Mouse (Mus musculus) hindbrain, embryonic 15.5 days (tissue): ENCODE results near the gene Clpsl2. TPM values are rescaled to one million over a fixed set of nuclear protein-coding genes. Genes with fewer than 3 reads are reported as not detected.

ENCODE experiments used
- ATAC-seq: fragments of 200-750 bp; cut with Nextera tagmentation; 2 replicates; pipeline ENCODE4 v1.8.0; 2017; ENCODE audit warnings: low read depth, moderate number of reproducible peaks, moderate TSS enrichment; ENCODE audit not compliant: low FRiP score
- H3K27ac ChIP-seq: fragments of 300-500 bp; sonication (generic); replicated peaks from 2 replicates; pipeline ENCODE4 v1.5.1; 2015; ENCODE audit warnings: mild to moderate bottlenecking, inconsistent platforms
- H3K27me3 ChIP-seq: fragments of 300-500 bp; sonication (generic); 2 replicates; pipeline ENCODE4 v1.6.1; 2015; ENCODE audit warnings: control low read depth, inconsistent platforms
- H3K36me3 ChIP-seq: fragments of 300-500 bp; sonication (generic); 2 replicates; pipeline ENCODE4 v1.6.1; 2015; ENCODE audit warnings: control low read depth, inconsistent platforms
- H3K4me1 ChIP-seq: fragments of 300-500 bp; sonication (generic); replicated peaks from 2 replicates; pipeline ENCODE4 v1.6.1; 2015; ENCODE audit warnings: control low read depth, inconsistent platforms
- H3K4me2 ChIP-seq: fragments of 300-500 bp; sonication (generic); 2 replicates; pipeline ENCODE4 v1.6.1; 2015; ENCODE audit warnings: moderate library complexity, mild to moderate bottlenecking, inconsistent platforms
- H3K4me3 ChIP-seq: fragments of 300-500 bp; sonication (generic); 2 replicates; pipeline ENCODE4 v1.5.1; 2015; ENCODE audit warnings: mild to moderate bottlenecking, inconsistent platforms
- H3K9ac ChIP-seq: fragments of 300-500 bp; sonication (generic); 2 replicates; pipeline ENCODE4 v1.6.1; 2015; ENCODE audit warnings: inconsistent platforms
- H3K9me3 ChIP-seq: fragments of 300-500 bp; sonication (generic); 2 replicates; pipeline ENCODE4 v1.6.1; 2016; ENCODE audit warnings: control low read depth, inconsistent platforms
- WGBS: fragments of 180-500 bp; shearing (Covaris S2); methylation state at CpG from one replicate; pipeline ENCODE4 v1.1.7; 2015; 5-methylcytosine and 5-hydroxymethylcytosine counted together
- polyA plus RNA-seq: library from polyadenylated mRNA; unstranded; fragments of >200 nt; fragmentation: Nextera tagmentation; extraction: Ambion mirVana; gene quantifications from 2 replicates; pipeline ENCODE4 v1.2.1, GENCODE M21; 2015

Clpsl2 gene
- polyA plus RNA-seq, 1 experiment from 2014 or later: not detected

DNA sequence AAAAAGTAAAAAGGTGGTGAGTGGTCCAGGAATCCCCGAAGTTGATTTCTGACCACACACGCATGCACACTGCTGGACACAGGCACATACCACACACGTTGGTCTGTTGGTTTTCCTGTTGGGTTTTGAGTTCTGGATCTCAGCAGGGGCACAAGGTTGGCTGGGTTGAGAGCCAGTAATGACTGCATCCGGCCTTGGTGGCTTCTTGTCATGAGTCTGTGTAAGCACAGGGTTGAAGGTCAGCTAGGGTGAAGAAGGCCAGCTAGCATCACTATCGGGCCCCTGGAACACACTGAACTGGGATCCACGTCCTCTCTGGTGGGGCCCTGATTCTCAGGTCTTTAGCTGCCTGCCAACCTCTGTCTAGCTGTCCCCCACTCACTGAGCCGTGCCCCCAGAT, 23.3 kb downstream of the Clpsl2 start:
- no peak for ATAC-seq
- Histone ChIP-seq H3K27me3 (no peaks in the 10 kb centered on the region), H3K4me3 (no peak overlapping the region), H3K9ac (no peak overlapping the region), H3K9me3 (no peaks in the 10 kb centered on the region), H3K4me1 (peaks cover 12% of the 10 kb centered on the region), H3K4me2 (no peak overlapping the region), H3K36me3 (no peaks in the 10 kb centered on the region), H3K27ac (no peak overlapping the region)
- 83% methylated on average over 7 of the region's 7 CpGs for WGBS

DNA sequence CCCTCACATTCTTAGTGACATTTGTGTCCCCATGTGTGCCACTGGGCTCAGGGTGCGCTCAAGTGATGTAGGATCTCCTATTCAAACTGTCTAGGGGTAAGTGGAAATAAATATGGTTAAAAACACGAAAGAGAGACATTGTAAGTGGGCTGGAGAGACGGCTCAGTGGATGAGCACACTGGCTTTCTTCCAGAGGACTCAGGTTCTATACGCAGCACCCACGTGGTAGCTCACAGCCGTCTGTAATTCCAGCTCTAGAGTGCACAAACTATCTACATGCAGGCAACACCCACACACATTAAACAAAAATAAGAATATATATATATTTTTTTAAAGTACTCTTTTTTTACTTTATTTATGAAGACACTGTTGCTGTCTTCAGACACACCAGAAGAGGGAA, 23.7 kb downstream of the Clpsl2 start:
- Histone ChIP-seq H3K36me3 (no peaks in the 10 kb centered on the region), H3K4me2 (no peak overlapping the region), H3K27ac (no peak overlapping the region), H3K9ac (no peak overlapping the region), H3K27me3 (no peaks in the 10 kb centered on the region), H3K4me3 (no peak overlapping the region), H3K9me3 (no peaks in the 10 kb centered on the region), H3K4me1 (peaks cover 12% of the 10 kb centered on the region)
- WGBS: 82% methylated on average over 6 of the region's 6 CpGs
- no peak for ATAC-seq

DNA sequence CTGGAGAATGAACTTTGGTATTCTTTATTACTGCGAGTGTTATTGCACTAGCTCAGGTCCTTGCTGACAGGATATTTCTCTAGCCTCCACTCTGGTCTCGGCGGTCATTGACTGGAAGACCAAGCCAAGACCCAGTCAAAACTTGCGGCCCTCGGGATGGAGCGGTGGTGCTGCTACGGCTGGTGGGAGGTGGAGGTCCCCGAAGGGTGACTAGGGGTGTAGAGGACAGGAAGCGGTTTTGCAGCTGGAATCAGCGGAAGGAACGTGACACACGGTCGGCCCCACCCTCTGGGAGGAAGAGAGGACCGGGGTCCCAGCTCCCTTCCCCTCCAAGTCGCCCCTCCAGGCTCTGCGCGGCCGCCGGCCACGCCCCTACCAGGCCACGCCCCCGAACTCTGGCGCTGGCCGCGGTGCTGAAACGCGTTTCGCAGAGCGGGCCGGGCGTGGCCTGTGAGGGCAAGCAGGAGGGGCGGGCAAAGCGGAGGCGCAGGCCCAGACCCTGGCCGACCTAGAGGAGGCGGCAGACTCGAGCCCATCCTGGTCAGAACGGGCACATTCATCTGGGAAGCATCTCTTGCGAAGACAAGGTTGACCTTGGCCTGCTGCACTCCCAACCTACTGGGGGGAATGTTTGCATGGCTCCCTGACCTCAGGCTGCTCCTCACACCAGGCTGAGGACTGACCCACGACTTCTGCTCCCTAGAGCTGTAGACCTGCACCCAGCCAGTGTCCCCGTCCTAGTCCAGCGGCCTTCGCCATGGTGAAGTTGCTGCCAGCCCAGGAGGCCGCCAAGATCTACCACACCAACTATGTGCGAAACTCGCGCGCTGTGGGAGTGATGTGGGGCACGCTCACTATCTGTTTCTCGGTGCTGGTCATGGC, 26.3 kb downstream of the Clpsl2 start, which contains the start of gene Lhfpl5:
Gene Lhfpl5, plus strand, starts transcription at position 398 of the 882 bp plus-strand sequence.
- Histone ChIP-seq H3K4me2 (peak within 1 kb of the TSS; percentile 77), H3K4me3 (peak within 1 kb of the TSS; percentile 40), H3K27ac (no peak within 1 kb of the TSS), H3K9me3 (no peaks in the 10 kb centered on the region), H3K36me3 (no peaks in the 10 kb centered on the region), H3K27me3 (no peaks in the 10 kb centered on the region), H3K9ac (peak within 1 kb of the TSS; percentile 40), H3K4me1 (peaks cover 12% of the 10 kb centered on the region)
- 15% methylated on average over 48 of the region's 50 CpGs for WGBS
- peak; percentile 78 for ATAC-seq

DNA sequence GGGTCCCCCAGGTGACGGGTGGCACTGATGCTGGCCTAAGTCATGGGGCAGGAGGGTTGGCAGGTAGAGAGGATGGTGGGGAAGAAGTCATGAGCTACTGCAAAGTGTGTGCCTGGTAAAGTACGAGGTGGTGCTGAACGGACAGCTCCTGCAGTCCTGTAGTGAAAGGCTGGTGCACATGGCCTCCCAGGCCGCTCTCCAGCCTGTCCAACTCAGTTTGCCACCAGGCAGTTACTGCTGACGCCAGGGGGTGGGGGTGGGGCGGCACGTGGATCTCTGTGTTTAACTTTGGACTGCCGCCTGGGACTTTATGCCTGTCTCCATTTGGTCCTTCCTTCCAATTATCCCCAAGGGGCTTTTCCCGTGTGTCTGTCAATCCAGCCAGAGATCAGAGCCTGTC, 31.2 kb downstream of the Clpsl2 start:
- Histone ChIP-seq H3K4me2 (no peak overlapping the region), H3K9me3 (no peaks in the 10 kb centered on the region), H3K4me1 (peaks cover 8% of the 10 kb centered on the region), H3K36me3 (no peaks in the 10 kb centered on the region), H3K27me3 (no peaks in the 10 kb centered on the region), H3K27ac (no peak overlapping the region), H3K4me3 (no peak overlapping the region), H3K9ac (no peak overlapping the region)
- ATAC-seq: no peak
- WGBS: 5% methylated on average over 9 of the region's 9 CpGs

DNA sequence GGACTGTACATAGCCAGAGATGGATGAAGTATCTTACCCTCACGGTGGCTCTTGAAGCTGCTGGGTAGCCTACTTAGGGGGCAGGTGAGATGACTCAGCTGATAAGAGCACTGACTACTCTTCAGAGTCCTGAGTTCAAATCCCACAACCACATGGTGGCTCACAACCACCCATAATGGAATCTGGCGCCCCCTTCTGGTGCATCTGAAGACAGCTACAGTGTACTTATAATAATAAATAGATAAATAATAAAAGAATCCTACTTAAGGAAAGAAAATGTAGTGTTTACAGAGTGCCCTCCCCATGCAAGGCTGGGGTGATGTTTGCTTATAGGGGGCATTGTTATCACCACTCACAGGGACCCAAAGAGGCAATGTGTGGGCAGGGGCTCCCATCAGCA, 31.8 kb downstream of the Clpsl2 start:
- no peak overlapping the region for H3K4me2 ChIP-seq
- 58% methylated on average over 2 of the region's 2 CpGs for WGBS
- no peaks in the 10 kb centered on the region for H3K36me3 ChIP-seq
- H3K27me3 ChIP-seq: no peaks in the 10 kb centered on the region
- no peak overlapping the region for H3K4me3 ChIP-seq
- no peak overlapping the region for H3K9ac ChIP-seq
- H3K27ac ChIP-seq: no peak overlapping the region
- no peaks in the 10 kb centered on the region for H3K9me3 ChIP-seq
- H3K4me1 ChIP-seq: peaks cover 2% of the 10 kb centered on the region; the same call in 1 of the 2 replicates
- no peak for ATAC-seq

DNA sequence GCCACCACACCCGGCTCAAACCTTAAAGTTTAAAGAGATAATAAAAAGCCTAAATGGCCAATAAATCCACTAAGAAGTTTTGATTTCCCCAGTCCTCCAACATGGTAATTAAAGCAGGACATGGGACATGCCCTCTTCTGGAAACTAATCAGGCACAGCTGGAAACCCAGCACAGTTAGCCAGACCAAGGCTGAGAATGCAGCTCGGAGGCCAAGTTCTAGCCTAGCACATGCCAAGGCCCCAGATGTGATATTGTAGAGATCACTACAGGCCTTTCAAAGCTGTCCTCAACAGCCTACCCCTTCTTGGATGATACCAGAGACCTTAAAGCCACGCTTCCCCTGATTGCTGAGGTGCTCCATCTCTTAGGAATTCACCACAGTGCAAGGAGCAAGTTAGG, 37.3 kb downstream of the Clpsl2 start:
- H3K27me3 ChIP-seq: no peaks in the 10 kb centered on the region
- H3K9me3 ChIP-seq: no peaks in the 10 kb centered on the region
- H3K4me1 ChIP-seq: no peaks in the 10 kb centered on the region
- WGBS: 90% methylated on average over 3 of the region's 3 CpGs
- no peak overlapping the region for H3K9ac ChIP-seq
- no peak overlapping the region for H3K4me2 ChIP-seq
- no peak overlapping the region for H3K27ac ChIP-seq
- H3K4me3 ChIP-seq: no peak overlapping the region
- H3K36me3 ChIP-seq: peaks cover 45% of the 10 kb centered on the region
- no peak for ATAC-seq

DNA sequence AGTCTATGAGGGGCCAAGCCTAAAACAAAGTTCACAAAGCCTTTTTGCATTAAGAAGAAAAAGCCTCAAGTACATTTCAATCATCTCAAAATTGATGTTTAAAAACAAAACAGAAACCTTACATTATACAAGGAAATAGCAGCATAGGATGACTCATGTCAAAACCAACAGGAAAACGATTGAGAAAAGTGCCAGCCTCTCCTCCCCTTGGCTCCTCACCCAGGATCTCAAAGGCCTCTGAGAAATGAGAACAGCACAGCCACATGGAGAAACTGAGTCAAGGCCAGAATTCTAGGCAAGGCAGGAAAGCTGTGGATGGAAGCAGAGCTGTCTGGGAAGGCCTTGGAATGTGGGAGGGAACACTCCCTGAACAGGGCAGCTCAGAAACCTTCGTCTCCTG, 39.4 kb downstream of the Clpsl2 start:
- no peaks in the 10 kb centered on the region for H3K9me3 ChIP-seq
- peaks cover 65% of the 10 kb centered on the region for H3K36me3 ChIP-seq
- no peak overlapping the region for H3K4me3 ChIP-seq
- H3K27me3 ChIP-seq: no peaks in the 10 kb centered on the region
- no peak overlapping the region for H3K9ac ChIP-seq
- 91% methylated on average over 2 of the region's 2 CpGs for WGBS
- no peaks in the 10 kb centered on the region for H3K4me1 ChIP-seq
- H3K4me2 ChIP-seq: no peak overlapping the region
- no peak overlapping the region for H3K27ac ChIP-seq
- ATAC-seq: no peak

DNA sequence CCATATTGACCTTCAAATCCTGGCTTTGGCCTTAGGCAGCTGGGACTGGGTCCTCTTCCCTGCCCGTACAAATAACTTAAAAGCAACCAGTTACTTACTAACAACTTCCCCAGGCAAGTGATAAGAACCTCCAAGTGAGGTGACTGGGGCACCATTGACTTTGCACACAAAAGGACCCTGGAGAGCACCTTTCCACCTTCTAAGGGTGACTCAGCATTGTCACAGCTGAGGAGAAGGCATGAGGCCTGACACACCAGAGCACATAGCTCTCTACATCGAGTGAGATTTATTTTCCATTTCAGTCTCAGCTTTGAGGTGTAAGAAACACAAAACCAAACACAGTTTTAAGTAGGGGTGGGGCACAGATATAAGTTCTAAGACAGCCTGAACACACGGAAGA, 41.4 kb downstream of the Clpsl2 start:
- WGBS: 89% methylated on average over 3 of the region's 3 CpGs
- H3K36me3 ChIP-seq: peaks cover 78% of the 10 kb centered on the region

DNA sequence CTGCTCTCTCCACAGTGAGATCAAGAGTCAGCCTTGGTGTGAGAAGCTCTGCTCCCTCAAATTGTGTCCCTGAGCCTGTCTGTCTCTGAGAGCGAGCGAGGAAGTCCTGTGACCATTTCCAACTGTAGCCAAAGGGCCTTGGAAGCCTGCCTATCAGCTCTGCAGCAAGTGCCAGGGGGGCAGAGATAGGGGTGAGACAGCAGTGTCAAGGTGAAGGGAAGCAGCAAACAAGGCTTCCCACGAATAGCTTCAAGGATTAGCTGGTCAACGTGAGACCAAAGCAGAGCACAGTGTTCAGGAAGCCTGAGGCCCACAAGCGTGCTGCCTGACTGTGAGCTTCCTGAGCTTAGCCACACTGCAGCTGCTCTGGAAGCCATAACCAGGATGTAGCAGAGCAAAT, 42.3 kb downstream of the Clpsl2 start:
- H3K27ac ChIP-seq: no peak overlapping the region
- 97% methylated on average over 5 of the region's 5 CpGs for WGBS
- H3K36me3 ChIP-seq: peaks cover 87% of the 10 kb centered on the region
- no peak overlapping the region for H3K4me2 ChIP-seq
- H3K9ac ChIP-seq: no peak overlapping the region
- H3K4me1 ChIP-seq: no peaks in the 10 kb centered on the region
- no peaks in the 10 kb centered on the region for H3K27me3 ChIP-seq
- no peak overlapping the region for H3K4me3 ChIP-seq
- no peaks in the 10 kb centered on the region for H3K9me3 ChIP-seq
- ATAC-seq: no peak

More for the DNA sequence above, 41.4 kb downstream of the Clpsl2 start:
- Histone ChIP-seq H3K4me2 (no peak overlapping the region), H3K4me3 (no peak overlapping the region), H3K27ac (no peak overlapping the region), H3K4me1 (no peaks in the 10 kb centered on the region), H3K9me3 (no peaks in the 10 kb centered on the region), H3K9ac (no peak overlapping the region), H3K27me3 (no peaks in the 10 kb centered on the region)
- no peak for ATAC-seq

DNA sequence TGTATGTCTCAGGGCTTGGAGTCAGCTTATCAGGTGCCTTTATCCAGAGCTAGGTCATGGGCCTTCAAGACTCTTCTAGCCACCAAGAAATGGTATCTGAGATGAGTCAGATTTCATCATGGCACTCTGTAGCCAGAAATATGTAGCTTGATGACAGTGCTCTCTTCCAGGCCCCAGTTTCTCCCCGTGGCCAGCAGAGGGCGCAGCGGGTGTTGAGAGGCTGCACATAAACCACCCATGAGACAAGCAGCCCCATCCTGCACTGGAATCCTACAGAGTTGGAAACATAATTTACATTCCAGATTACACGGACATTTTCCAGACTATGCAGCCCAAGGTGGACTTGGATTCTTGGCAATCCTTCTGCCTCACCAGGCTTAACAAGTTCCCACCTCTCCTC, 43.8 kb downstream of the Clpsl2 start:
- H3K27ac ChIP-seq: no peak overlapping the region
- WGBS: 20% methylated on average over 4 of the region's 4 CpGs
- no peak overlapping the region for H3K4me3 ChIP-seq
- no peak for ATAC-seq
- no peak overlapping the region for H3K9ac ChIP-seq
- no peaks in the 10 kb centered on the region for H3K9me3 ChIP-seq
- no peaks in the 10 kb centered on the region for H3K4me1 ChIP-seq
- no peak overlapping the region for H3K4me2 ChIP-seq
- H3K36me3 ChIP-seq: peaks cover 88% of the 10 kb centered on the region
- no peaks in the 10 kb centered on the region for H3K27me3 ChIP-seq

DNA sequence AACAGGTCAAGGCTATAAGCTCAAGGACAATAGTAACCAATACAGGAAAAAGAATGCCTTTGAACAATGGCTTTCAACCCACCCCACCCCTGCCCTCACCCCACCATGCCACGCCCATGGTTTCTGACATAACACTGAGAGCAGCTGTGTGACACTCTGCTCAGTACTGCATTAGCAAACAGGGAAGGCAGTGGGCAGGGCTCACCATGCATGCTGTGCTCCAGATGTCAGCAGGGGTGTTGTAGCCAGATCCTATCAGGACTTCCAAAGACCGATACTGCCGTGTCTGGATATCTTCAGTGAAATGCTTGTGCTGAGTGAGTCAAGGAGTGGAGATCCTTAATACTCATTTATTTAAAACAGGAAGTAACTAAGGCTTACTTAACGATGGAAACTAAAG, 44.8 kb downstream of the Clpsl2 start:
- no peak overlapping the region for H3K4me2 ChIP-seq
- no peaks in the 10 kb centered on the region for H3K9me3 ChIP-seq
- WGBS: 76% methylated on average over 4 of the region's 4 CpGs
- no peak overlapping the region for H3K4me3 ChIP-seq
- no peaks in the 10 kb centered on the region for H3K4me1 ChIP-seq
- no peak overlapping the region for H3K9ac ChIP-seq
- peaks cover 85% of the 10 kb centered on the region for H3K36me3 ChIP-seq
- no peak overlapping the region for H3K27ac ChIP-seq
- H3K27me3 ChIP-seq: no peaks in the 10 kb centered on the region
- ATAC-seq: no peak

DNA sequence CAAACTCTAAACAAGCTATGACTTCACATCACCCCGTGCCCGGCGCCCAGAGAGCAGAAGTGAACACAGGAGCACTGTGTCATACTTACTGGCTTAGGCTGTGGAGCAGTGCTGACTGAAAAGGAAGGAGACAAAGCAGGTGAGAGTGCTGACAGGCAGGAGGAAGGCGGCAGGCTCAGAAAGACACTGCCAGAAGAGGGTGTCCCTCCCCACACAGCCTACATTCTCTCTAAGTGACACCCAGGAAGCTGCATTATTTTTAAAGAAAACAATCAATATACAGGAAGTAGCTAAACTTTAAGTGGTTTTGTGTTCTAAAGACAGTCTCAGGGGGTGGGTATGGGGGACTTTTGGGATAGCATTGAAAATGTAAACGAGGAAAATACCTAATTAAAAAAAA, 51.6 kb downstream of the Clpsl2 start:
- Histone ChIP-seq H3K9me3 (no peaks in the 10 kb centered on the region), H3K9ac (no peak overlapping the region), H3K4me2 (no peak overlapping the region), H3K4me1 (no peaks in the 10 kb centered on the region), H3K36me3 (peaks cover 87% of the 10 kb centered on the region), H3K27me3 (no peaks in the 10 kb centered on the region), H3K4me3 (no peak overlapping the region), H3K27ac (no peak overlapping the region)
- ATAC-seq: no peak
- WGBS: 91% methylated on average over 5 of the region's 5 CpGs
